Mouse (Mus musculus) forebrain, embryonic 14.5 days (tissue): ENCODE data around the gene Ksr1. TPM values are rescaled to one million over a fixed set of nuclear protein-coding genes. Genes with fewer than 3 reads are reported as not detected.

Source experiments
- ATAC-seq: fragments of 200-750 bp; cut with Nextera tagmentation; 2 replicates; pipeline ENCODE4 v1.8.0; 2017; ENCODE audit warnings: mild to moderate bottlenecking, moderate library complexity
- DNase-seq: peaks from one replicate; pipeline ENCODE4 v3.0.0-alpha.2; 2015; ENCODE audit warnings: low spot score
- H3K27ac ChIP-seq: fragments of 300-500 bp; sonication (generic); 2 replicates; pipeline ENCODE4 v1.5.1; 2014; ENCODE audit warnings: low read depth, mild to moderate bottlenecking, control low read depth, low read length, moderate library complexity
- H3K27me3 ChIP-seq: fragments of 300-500 bp; sonication (generic); replicated peaks from 2 replicates; pipeline ENCODE4 v1.6.1; 2014; ENCODE audit warnings: low read length, control low read depth, mixed read lengths; ENCODE audit not compliant: control insufficient read depth, insufficient read depth
- H3K36me3 ChIP-seq: fragments of 300-500 bp; sonication (generic); 2 replicates; pipeline ENCODE4 v1.6.1; 2014; ENCODE audit warnings: low read length, control low read depth; ENCODE audit not compliant: control insufficient read depth, insufficient read depth
- H3K4me1 ChIP-seq: fragments of 300-500 bp; sonication (generic); 2 replicates; pipeline ENCODE4 v1.6.1; 2014; ENCODE audit warnings: antibody characterized with exemption, low read length, control low read depth; ENCODE audit not compliant: control insufficient read depth, insufficient read depth
- H3K4me2 ChIP-seq: fragments of 300-500 bp; sonication (generic); 2 replicates; pipeline ENCODE4 v1.6.1; 2014; ENCODE audit warnings: mild to moderate bottlenecking, control low read depth, low read length
- H3K4me3 ChIP-seq: fragments of 300-500 bp; sonication (generic); 2 replicates; pipeline ENCODE4 v1.5.1; 2014; ENCODE audit warnings: low read depth, low read length, control low read depth
- H3K9ac ChIP-seq: fragments of 300-500 bp; sonication (generic); 2 replicates; pipeline ENCODE4 v1.6.1; 2014; ENCODE audit warnings: mild to moderate bottlenecking, low read length, control low read depth, moderate library complexity
- H3K9me3 ChIP-seq: fragments of 300-500 bp; sonication (generic); replicated peaks from 2 replicates; pipeline ENCODE4 v1.6.1; 2016; ENCODE audit warnings: low read length, control low read depth, mixed read lengths; ENCODE audit not compliant: control insufficient read depth
- WGBS: fragments of 180-500 bp; shearing (Covaris S2); extraction: QIAGEN DNeasy Blood & Tissue Kit; methylation state at CpG from one replicate; pipeline ENCODE4 v1.1.7; 2014; 5-methylcytosine and 5-hydroxymethylcytosine counted together
- polyA plus RNA-seq: library from polyadenylated mRNA; unstranded; fragments of >200 nt; fragmentation: Nextera tagmentation; extraction: Ambion mirVana; gene quantifications from 2 replicates; pipeline ENCODE4 v1.2.1, GENCODE M21; 2014

Ksr1 gene
- polyA plus RNA-seq, 1 experiment from 2014 or later = 4.7 TPM

GRCm38 (mm10) chr11:78971746-78972145, 174.5 kb downstream of the Ksr1 start:
- ATAC-seq = no peak
- H3K4me2 ChIP-seq = no peak overlapping the region
- no peaks in the 10 kb centered on the region for H3K9me3 ChIP-seq
- H3K4me1 ChIP-seq = no peaks in the 10 kb centered on the region
- H3K36me3 ChIP-seq = no peaks in the 10 kb centered on the region
- 85% methylated on average over 3 of the region's 3 CpGs for WGBS
- H3K4me3 ChIP-seq = no peak overlapping the region
- H3K27ac ChIP-seq = no peak overlapping the region
- no peak for DNase-seq
- no peaks in the 10 kb centered on the region for H3K27me3 ChIP-seq
- no peak overlapping the region for H3K9ac ChIP-seq

- Histone ChIP-seq H3K4me2 (no peak overlapping the region), H3K27me3 (no peaks in the 10 kb centered on the region), H3K4me3 (no peak overlapping the region), H3K9me3 (no peaks in the 10 kb centered on the region), H3K9ac (no peak overlapping the region), H3K36me3 (no peaks in the 10 kb centered on the region), H3K27ac (no peak overlapping the region), H3K4me1 (no peaks in the 10 kb centered on the region)
- ATAC-seq = no peak
- WGBS = 86% methylated on average over 8 of the region's 8 CpGs
- DNase-seq = no peak
Observed at GRCm38 (mm10) chr11:78971096-78971495, 175.1 kb downstream of the Ksr1 start.

- Histone ChIP-seq H3K4me3 (no peak overlapping the region), H3K9ac (no peak overlapping the region), H3K27ac (no peak overlapping the region), H3K4me2 (no peak overlapping the region), H3K36me3 (no peaks in the 10 kb centered on the region), H3K9me3 (no peaks in the 10 kb centered on the region), H3K27me3 (no peaks in the 10 kb centered on the region), H3K4me1 (no peaks in the 10 kb centered on the region)
- DNase-seq (no peak), ATAC-seq (no peak)
- 90% methylated on average over 4 of the region's 4 CpGs for whole genome bisulfite sequencing
Observed at GRCm38 (mm10) chr11:78968121-78968520, 178.1 kb downstream of the Ksr1 start.

- no peak for ATAC-seq
- no peaks in the 10 kb centered on the region for H3K36me3 ChIP-seq
- no peaks in the 10 kb centered on the region for H3K4me1 ChIP-seq
- no peaks in the 10 kb centered on the region for H3K9me3 ChIP-seq
- H3K9ac ChIP-seq = no peak overlapping the region
- no peak overlapping the region for H3K4me3 ChIP-seq
- no peaks in the 10 kb centered on the region for H3K27me3 ChIP-seq
- WGBS = 24% methylated on average over 4 of the region's 4 CpGs
- DNase-seq = peak; percentile 61
- no peak overlapping the region for H3K4me2 ChIP-seq
- no peak overlapping the region for H3K27ac ChIP-seq
Observed at GRCm38 (mm10) chr11:78967371-78967770, 178.8 kb downstream of the Ksr1 start.

Other genes with a start within 250 kb of the Ksr1 start
- 0.50 and 1.2 TPM in 2 replicates for gene Nos2, start 225.6 kb downstream of the Ksr1 start, polyA plus RNA-seq
- 8.6 and 8.7 TPM in 2 replicates for gene Lgals9, start 161.5 kb downstream of the Ksr1 start, polyA plus RNA-seq
- gene Wsb1, start 108.3 kb upstream of the Ksr1 start, polyA plus RNA-seq = 498 and 501 TPM in 2 replicates
- not detected in 2 replicates for gene Gm9964, start 150.5 kb upstream of the Ksr1 start, polyA plus RNA-seq
- 9.8 and 9.9 TPM in 2 replicates for gene Nf1, start 193.3 kb upstream of the Ksr1 start, polyA plus RNA-seq